Mouse (Mus musculus): Measurements from ENCODE around the gene Ephx1.
"Not testable (repeated sequence)": the region's sequence is repeated elsewhere in the genome, so short reads cannot be mapped to it uniquely, and the experiment has no call there.

The Ephx1 gene

DNA sequence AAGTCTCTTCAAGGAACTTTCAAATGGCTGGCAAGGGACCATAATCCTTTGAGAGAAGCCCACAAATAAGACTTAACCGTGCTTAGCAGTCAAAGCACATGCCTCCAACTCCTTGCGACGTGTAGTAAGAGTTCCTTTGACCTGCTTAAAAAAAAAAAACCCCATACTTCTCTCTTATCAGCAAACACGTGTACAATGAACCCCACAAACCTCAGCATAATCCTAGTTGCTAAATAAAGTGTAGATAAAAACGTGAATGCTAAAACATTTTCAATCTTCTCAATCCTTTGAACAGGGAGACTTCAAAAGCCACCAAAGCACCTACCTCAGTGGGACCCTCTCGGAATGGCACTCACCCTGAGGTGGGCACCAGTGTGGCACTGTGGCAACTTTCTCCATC lies 7.3 kb downstream of the Ephx1 start:
- DNase-seq (ENCODE audit: low spot score), result no peak

DNA sequence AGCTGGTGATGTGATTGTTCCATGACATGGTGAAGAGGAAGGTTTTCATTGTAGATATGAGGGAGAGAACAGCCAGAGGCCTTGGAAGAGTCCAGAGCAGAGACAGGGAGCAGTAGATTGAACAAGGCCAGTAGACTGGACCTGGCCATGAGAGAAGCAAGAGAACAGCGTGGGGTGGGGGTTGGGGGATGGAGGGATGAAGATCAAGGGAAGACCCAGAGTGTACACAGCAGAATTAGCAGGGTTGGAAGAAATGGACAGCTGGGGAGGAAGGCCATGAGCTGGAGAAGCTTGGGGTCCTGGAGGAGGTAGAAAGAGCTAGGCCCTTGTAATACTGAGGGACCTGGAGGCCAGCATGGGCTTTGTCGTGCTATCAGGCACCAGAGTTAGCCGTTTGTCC lies 8.3 kb downstream of the Ephx1 start:
- no peak for DNase-seq (ENCODE audit: low spot score)

DNA sequence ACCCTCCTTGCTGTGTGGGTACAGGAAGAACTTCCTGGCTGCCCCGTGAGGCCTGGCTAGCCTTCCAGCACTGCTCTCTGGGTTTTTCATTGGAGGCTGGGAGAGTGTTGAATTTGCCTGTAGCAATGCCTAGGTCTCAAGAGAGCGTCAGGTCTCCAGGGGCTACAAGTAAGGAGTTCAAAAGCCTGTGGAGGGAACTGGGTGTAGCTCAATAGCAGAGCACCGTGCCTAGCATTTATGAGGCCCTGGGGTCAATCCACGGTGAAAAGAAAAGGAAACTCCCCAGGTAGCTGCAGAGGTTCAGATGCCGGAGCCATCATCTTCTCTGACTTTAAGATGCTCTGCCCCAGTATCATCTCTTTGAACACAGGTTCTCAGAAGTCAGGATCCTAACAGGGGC lies 9.1 kb downstream of the Ephx1 start:
- no peak for DNase-seq (ENCODE audit: low spot score)

DNA sequence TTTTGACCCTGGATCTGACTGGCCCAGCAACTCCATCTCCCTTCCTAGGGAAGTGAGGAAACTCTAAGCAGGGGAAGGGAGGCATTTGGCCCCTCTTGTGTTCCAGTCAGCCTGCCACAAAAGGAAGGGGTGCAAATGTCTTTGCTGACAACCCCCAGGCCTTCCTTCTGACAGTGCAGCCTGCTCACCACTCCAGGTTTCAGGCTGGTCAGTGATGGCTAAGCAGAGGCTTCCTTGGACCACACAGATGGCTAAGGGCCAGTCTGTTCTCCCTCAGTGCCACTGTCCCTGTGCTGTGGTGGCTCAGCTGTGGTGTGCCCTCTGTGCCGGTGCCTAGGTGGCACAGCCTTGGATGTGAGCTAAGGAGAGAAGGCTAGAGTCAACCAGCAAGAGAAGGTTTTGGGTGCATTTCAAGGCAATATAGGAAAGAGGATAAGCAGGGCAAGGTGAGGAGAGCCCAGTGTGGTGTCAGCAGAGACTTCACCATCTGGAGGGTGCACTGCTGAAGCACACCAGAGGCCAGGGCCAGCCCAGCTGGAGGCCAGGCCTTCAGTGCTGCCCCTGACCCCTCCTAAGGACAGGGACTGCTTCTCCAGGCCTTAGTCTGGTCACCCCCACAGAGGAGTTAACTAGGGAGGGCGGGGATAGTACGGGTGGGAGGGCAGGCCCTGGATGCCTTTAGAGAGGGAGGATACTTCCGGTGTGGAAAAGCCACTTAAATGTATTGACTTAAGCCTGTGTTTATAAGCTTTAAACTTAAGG lies 10.4 kb downstream of the Ephx1 start:
- no peak for DNase-seq (ENCODE audit: low spot score)

DNA sequence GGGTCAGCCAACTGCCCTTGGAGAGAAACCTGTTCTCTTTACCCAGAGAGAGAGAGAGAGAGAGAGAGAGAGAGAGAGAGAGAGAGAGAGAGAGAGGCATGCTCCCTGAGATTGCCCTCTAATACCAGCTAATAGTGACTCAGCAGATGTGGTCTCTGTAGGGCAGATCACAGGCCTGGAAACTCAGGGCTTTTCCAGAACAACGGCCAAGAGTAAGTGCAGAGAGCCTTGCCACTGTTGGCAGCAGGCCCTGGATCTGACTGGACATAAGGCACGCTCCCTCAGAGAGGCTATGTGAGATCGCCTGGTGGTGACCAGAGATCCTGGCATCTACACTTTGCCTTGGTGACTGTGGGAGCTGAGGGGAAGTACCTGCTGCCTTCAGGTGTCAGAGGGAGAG lies 10.9 kb downstream of the Ephx1 start:
- DNase-seq (ENCODE audit: low spot score), result no peak

DNA sequence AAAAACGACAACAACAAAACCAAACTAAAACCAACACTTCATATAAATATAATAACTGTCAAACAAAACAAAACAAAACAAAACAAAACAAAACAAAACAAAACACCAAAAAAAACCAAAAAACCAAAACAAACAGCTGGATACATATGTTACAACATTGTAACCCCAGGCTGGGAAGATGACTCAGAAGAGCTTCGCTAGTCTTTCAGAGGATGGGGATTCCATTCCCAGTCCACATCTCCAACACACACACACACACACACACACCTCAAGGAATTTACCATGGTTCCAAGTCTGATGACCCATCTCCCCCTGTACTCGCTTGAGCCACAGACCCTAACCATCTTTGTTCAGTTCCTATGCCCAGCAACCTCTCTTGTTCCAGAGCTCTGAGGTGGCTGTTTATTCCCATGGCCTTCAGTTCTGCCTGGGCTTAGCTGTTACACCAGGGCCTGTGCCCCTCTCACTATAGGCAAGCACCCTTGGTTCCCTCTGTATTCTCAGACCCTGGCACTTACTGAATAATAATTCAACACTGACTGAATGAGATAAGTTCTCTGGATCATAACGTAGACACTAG lies 11.6 kb downstream of the Ephx1 start:
- no peak for DNase-seq (ENCODE audit: low spot score)

DNA sequence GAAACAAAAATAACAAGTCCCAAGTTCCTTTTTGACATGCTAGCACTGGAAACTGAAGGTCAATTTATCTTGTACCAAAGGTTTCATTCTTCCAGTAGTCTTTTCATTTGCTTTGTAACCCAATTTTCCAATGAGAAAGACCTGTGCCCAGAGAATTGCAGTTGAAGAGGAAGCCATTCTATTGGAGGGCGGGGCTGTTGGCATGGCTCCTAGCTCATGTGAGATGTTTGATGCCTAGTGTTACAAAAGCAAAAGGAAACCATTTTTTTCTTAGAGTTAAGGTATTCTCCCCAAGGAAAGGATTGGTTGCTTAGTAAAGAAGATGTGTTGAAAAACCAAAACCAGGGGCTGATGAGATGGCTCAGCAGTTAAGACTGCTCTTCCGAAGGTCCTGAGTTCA lies 12.4 kb downstream of the Ephx1 start:
- DNase-seq (ENCODE audit: low spot score), result no peak

DNA sequence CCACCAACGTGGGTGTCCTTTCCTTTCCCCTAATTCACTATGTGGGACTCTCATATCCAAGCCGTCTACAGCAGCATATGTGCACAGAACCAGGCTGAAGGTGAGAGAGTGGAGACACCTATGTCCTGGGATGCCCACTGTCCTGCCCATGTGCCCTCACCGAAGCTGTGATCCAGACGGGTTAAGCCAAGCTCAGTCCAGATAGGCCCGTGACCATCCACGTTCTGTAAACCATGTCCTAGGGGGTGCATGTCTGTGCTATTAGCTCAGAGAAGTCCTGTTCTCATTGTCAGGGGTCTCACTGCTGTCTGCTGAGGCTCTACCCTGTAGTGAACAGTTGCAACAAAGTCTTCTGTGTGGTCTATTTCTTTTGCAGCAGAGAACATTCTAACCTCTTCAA lies 12.9 kb downstream of the Ephx1 start:
- DNase-seq (ENCODE audit: low spot score), result no peak

DNA sequence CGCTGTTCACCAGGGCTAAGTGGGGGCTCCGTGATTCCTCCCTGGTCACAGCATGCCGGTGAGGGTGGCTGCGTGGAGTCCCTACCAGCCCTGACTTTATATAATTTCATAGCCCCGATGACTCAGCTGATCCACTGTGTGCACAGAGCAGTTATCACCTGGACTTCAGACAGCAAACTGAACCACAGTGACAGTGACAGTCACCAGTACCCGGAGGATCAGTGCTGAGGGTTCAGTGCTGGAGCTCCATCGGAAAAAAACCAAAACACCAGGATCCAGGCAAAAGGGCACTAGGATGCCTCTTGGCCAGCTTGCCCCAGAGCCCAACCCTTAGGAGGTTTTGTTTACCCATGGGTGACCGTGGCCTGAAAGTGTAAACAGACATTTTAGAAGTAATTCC lies 15.4 kb downstream of the Ephx1 start:
- DNase-seq (ENCODE audit: low spot score), result no peak

DNA sequence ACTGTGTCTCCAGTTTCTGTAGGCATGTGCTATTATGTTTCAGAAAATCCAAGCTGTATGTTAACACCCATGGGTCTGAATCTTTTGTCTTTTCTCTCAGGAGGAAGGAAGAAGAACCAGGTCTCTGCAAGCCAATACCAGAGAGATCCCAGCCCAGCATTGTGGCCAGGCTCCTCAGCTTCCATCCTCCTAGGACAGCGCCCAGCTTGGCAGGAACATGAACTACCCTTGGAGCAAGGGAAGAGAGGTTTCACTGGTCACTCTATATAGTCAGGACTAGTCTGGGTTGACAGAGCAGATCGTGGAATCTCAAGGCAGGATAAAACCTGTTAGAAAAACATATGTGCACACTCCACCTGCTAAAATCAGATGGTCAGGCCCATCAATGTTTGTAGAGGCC lies 16.9 kb downstream of the Ephx1 start:
- no peak for DNase-seq (ENCODE audit: low spot score)

DNA sequence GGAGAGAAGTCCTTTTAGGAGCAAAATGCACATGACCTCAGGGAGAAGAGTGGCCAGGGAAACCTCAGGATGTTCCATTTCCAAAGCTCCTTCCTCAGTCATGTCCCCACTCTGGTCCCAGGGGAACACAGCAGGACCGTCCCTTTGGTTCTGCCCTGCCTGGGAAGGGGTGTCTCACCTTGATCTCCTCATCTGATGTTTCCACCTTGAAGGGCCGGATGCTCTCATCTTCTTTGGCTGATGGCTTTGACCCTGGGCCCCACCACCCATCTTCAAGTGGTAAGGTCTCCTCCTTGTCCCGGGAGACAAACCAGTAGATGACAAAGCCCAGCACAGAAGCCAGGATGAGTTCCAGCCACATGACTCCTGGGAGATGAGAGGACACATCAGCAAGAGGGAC lies 19.1 kb downstream of the Ephx1 start:
- DNase-seq (ENCODE audit: low spot score), result no peak

DNA sequence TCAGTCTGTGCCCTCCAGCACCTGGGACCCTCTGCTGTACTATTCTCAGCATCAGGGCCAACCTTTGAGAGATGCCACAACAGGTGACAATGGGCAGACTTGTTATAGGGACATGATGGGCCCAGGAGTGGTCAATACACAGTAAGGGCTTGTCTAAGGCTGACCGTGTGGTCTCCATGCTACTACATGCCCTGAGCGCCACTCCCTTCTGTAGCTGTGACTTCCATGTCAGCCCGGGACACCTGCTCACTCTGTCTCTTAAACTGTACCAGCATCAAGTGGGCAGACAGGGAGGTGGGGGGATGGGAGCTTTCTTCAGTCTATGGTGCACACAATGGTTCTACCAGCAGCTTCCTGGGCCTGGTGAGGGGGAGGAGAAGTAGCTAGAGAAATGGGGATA lies 19.5 kb downstream of the Ephx1 start:
- DNase-seq (ENCODE audit: low spot score), result no peak

DNA sequence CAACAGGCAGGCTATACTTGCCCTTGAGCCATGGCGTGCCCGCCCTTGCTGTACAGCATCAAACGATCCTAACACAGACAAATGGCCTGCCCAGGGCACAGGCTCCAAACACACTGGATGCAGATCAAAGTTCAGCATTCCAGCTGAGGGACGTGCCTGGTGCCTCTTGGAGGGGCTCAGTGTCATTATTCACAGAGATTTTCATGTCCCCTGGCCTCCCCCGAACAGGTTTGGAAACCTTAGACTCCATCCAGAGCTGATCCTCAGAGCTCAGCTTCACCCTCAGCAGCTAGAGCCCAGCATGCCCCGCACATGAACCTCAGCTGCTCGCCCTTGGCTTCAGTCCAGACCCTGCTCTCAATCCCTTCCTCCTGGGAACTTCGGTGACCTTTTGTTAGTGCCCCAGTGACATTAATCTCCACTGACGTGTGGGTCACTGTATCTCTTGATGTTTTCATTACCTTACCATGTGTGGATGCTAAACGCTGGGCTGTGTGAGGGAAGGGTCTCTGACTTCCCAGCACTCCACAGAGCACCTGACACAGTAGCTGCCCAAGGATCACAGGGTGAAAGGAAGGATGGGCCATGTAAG lies 20.1 kb downstream of the Ephx1 start:
- DNase-seq (ENCODE audit: low spot score), result no peak

DNA sequence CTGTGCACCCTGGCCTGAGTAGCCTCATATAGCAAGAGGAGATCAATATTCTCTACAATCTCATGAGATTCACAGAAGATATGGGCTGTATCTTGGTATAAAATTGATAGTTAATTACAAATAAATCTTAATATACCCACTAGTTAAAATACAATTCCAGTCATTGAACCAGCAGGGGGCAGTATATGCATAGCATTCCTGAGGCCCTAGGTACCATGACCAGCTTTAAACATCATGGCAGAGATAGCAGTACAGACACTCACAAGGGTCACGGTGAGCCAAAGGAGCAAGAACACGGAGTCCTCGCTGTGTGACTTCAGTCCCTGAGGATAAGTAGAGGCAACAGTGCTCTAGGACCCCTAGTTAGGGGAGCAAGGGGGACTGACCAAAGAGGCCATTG lies 28.6 kb downstream of the Ephx1 start:
- DNase-seq (ENCODE audit: low spot score), result no peak

DNA sequence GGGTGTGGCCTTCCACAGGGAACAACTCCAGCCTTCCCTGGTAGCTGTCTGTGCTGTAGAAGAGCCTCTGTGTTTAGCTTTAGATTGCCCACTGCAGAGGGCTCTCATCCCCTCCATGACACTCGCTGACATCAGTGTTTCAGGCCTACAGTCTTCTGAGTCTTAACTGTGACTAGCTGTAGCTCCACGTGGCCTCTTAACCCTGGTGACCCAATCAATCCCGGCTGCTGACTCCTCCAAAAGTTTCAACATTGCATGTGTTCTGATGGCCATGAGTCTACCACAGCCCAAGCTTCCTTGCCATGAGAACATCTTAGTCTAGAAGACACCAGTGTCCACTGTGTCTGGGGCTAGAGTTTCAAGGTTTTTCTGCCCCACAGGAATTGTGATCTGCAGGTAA lies 30.0 kb downstream of the Ephx1 start:
- DNase-seq (ENCODE audit: low spot score), result no peak

DNA sequence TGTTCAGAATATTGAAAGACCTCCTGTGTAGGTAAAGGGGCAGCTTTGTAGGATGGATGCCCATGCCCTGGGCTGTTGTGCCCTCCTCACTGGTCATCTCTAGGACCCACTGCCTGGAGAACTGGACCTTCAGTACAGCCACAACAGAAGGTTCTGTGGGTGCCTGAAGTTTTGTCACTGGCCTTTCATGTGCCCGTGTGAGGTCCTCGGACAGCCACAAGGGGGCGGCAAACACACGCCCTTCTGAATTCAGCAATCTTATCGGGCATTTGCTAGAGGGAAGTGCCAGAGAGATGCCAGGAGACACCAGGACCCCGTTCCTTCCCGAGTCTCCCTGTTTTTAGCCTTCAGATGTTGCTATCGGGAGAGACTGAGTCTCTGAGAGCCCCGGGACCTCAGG lies 32.9 kb downstream of the Ephx1 start:
- peak; percentile 26 for DNase-seq (ENCODE audit: low spot score)

DNA sequence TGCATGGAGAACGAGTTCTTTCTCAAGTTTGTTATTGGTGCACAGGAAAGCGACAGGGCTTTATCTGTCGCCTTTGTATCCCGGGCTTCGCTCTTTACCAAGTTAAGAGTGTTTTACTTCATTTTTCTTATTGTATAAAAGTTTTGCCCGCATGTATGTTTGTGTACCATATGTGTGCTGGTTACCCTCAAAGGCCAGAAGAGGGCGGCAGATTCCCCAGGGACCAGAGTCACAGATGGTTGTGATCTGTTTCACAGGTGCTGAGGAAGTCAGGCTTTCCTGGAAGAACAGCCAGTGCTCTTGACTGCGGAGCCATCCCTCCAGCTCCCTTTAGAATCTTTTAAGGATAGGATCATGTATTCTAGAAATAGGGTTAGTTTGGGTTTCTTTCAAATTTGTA lies 34.0 kb downstream of the Ephx1 start:
- no peak for DNase-seq (ENCODE audit: low spot score)

DNA sequence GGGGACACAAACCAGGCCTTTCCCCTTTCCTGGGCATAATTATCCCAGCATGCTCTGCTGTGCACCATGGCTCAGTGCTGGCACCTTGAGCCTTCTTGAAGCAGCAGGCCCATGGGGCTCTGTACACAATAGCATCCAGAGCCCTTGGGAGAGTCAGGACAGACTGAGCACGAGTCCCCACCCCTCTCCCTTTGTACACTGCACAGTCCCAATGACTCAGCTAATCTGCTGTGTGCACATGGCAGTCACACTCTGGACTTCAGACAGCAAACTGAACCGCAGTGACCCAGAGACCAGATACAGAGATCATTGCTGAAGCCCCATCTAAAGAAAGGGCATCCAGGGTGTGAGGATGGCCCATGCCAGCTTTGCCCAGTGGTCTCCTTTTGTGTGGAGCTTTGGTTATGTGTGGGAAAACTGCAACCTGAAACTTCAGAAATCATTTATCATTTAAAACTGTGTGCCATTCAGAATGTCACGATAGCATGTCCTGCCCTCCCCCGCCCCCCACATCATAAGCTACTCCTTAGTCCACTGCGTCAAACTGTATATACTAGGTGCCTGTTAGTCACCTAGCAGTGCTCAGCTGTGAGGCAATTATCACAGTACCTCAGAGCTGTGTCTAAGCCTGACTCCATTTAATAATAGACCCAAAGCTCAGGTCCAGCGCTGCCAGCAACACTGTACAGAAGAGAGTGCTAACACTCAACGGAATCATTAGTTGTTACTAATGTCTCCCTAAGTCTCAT lies 39.2 kb downstream of the Ephx1 start:
- not testable (repeated sequence) for DNase-seq (ENCODE audit: low spot score)

DNA sequence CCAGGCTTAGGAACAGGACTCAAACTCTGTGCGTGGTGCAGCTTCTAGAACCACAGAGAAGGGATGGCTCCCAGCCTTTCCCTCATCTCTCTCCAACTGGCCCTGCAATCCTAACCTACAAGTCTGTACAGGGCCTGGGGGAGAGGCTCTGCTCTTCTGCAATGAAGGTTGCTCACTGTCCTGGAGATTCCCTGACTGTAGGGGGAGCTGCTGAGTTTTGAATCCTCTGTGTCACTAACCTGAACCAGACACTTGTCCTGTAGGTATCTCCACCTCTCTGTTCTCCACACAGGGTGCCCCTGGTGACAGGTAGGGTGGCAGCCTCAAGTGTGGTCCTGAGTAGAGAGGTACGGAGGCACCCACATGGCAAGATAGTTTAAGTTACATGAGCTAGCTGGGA lies 40.2 kb downstream of the Ephx1 start:
- DNase-seq (ENCODE audit: low spot score), result no peak

DNA sequence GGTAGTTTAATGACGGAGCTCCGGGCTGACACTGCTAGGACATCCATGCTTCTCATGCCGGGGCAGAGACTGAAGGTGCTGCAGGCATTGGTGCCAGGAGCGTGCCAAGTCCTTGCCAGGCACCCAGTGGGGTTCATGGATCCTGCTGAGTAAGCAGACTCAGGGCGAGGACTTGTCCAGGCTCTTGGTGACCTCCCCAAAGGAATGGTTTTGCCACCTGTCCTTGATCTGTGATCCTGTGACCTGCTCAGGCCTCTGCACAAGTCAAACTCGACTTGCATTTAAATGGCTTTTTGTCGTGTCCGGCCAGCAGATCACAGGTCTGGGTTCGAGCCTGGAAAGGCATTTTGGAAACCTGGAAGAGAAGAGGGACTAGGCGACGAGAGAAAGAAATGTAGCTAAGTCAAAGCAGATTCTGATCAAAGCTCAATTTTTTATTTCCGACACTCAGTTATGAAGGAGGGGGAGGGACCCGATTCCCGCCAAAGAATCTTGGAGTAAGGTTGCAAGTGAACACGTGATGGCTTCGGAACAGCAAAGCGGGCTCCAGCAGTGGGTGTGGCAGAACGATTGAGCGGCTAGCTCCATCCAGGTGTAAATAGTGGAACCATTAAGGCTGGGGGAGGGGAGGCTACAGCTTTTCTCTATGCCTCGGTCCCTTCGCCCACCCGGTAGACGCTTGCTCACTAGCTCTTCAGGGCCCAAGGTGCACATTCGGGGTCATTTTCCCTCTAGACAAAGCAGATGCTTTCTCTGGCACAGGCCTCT lies 41.0 kb downstream of the Ephx1 start:
- no peak for DNase-seq (ENCODE audit: low spot score)

DNA sequence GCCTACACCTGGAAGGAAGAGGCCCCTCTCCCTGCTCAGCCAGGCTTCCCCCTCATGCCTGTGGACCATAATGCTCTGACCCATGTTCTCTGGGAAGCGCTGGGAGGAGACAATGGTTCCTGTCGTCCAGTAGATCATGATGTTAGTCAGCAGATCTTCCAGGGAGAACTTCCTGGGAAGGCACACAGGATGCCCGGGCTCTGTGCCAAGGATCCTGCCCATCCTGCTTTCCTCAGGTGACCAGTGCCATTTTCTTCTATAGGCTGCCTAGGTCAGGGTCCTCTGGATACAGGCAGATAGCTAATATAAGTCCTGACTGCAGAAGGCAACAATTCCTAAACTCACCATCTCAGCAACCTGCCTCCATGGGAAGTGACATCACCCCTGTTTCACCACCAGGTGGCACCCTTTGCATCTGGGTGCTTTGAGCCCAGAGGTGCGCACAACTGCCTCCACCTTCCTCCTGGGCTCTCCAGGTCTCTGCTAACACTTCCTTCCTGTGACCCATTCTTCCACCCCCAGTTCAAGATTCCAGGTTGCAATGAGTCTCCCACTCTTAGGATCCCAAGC lies 44.5 kb downstream of the Ephx1 start:
- DNase-seq (ENCODE audit: low spot score), result no peak

DNA sequence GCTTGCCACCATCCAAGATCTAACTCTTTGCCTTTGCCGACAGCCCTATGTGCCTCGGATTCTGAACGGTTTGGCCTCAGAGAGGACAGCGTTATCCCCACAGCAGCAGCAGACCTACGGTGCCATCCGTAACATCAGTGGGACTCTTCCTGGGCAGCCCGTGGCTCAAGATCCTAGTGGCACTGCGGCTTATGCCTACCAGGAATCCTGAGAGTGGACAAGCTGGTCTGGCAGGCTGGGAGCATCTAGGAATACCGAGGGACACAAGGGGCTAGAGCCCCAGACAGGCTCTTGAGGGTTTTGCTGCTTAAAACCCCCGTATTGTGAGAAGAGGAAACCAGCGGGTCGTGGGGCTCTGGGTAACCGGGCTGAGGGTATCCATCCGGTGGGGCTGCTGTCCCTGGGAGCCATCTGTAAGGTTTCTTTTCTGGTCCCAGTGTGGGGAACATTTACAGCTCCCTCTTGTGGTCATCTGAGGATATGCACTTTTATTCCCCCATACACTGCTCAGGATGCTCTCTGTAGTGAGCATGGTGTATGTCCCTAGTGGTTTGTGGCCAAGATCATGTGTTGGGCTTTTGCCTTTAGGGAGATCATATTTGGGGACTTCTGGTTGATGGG lies 46.5 kb downstream of the Ephx1 start:
- DNase-seq (ENCODE audit: low spot score), result no peak
